Mouse (Mus musculus) ES-Bruce4 (cell line): Measurements from ENCODE around the gene Nosip. TPM values are rescaled to one million over a fixed set of nuclear protein-coding genes. Genes with fewer than 3 reads are reported as not detected.
"Not testable (repeated sequence)": the region's sequence is repeated elsewhere in the genome, so short reads cannot be mapped to it uniquely, and the experiment has no call there.

ENCODE experiments used
- H3K27ac ChIP-seq: 2 replicates; pipeline ENCODE4 v1.5.1; 2012; ENCODE audit warnings: low read length, inconsistent platforms; ENCODE audit not compliant: insufficient read depth
- H3K27me3 ChIP-seq: 2 replicates; pipeline ENCODE4 v1.6.1; 2012; ENCODE audit warnings: mild to moderate bottlenecking, low read length, inconsistent platforms; ENCODE audit not compliant: control insufficient read depth, poor library complexity, insufficient read depth, severe bottlenecking
- H3K36me3 ChIP-seq: 2 replicates; pipeline ENCODE4 v1.6.1; 2012; ENCODE audit warnings: inconsistent platforms, mild to moderate bottlenecking, low read length, moderate library complexity; ENCODE audit not compliant: control insufficient read depth, poor library complexity, insufficient read depth, severe bottlenecking
- H3K4me1 ChIP-seq: one replicate; pipeline ENCODE4 v1.8.1; 2011; ENCODE audit warnings: low read length; ENCODE audit not compliant: control insufficient read depth, insufficient read depth
- H3K4me3 ChIP-seq: 2 replicates; pipeline ENCODE4 v1.5.1; 2011; ENCODE audit warnings: low read depth, mild to moderate bottlenecking, low read length
- H3K9ac ChIP-seq: 2 replicates; pipeline ENCODE4 v1.6.1; 2012; ENCODE audit warnings: low read depth, mild to moderate bottlenecking, inconsistent platforms; ENCODE audit not compliant: poor library complexity, severe bottlenecking
- H3K9me3 ChIP-seq: replicated peaks from 2 replicates; pipeline ENCODE4 v1.6.1; 2012; ENCODE audit warnings: mild to moderate bottlenecking, low read length, inconsistent platforms; ENCODE audit not compliant: control insufficient read depth, poor library complexity, insufficient read depth, severe bottlenecking
- CTCF ChIP-seq: IDR thresholded peaks from one replicate; pipeline ENCODE4 v1.8.1; 2011; ENCODE audit warnings: low read depth, low read length
- EP300 ChIP-seq: IDR thresholded peaks from 2 replicates; pipeline ENCODE4 v1.6.1; 2011; ENCODE audit warnings: low read depth, low read length; ENCODE audit not compliant: insufficient read depth
- POLR2A ChIP-seq: IDR thresholded peaks from one replicate; pipeline ENCODE4 v1.8.1; 2011; ENCODE audit warnings: low read length; ENCODE audit not compliant: insufficient read depth
- polyA plus RNA-seq: library from polyadenylated mRNA; stranded (reverse); fragments of >200 nt; gene quantifications from 2 replicates; pipeline ENCODE4 v1.2.4, GENCODE M21; 2011; ENCODE audit warnings: low read depth; ENCODE audit not compliant: missing spikeins, insufficient read depth, insufficient read length

The Nosip gene
- polyA plus RNA-seq, 1 experiment: 62.4 TPM

GRCm38 (mm10) chr7:45102940-45103585, 40.8 kb downstream of the Nosip start:
- Histone ChIP-seq H3K36me3 (no peaks in the 10 kb centered on the region), H3K4me3 (no peak overlapping the region), H3K9ac (no peak overlapping the region), H3K9me3 (no peaks in the 10 kb centered on the region), H3K27me3 (no peaks in the 10 kb centered on the region), H3K27ac (no peak overlapping the region), H3K4me1 (peaks cover 2% of the 10 kb centered on the region)
- TF ChIP-seq EP300: no peak
- no peak for TF ChIP-seq POLR2A
- TF ChIP-seq CTCF: no peak

DNA sequence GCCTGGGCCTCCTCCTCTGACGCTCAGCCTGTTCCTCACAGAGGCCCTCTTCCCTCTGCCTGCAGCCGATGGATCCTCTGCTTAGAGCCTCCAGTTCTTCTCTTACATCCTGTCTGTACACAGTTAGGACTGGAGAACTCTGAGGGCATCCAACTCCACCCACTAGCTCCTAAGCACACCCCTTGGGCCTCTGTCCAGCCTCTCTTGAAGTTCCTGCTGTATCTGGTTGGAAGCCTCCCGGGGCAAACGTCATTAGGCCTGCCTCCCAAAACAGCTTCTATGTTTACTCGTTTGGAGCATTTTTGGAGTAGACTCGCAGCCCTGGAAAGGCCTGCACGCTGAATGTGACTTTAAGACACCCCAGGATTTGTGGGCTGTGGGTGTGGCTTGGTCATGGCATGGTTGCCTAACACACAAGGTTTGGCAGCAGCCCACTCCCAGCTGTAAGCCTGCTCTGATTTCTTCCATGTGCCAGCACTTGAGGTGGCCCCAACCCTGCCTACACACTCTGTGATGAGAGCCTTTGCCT, 41.5 kb downstream of the Nosip start, which contains the start of gene Fcgrt:
Gene Fcgrt, minus strand, starts transcription at position 200 of the 529 bp plus-strand sequence.
- no peak within 1 kb of the TSS for H3K4me3 ChIP-seq
- no peak within 1 kb of the TSS for H3K9ac ChIP-seq
- H3K27ac ChIP-seq: no peak within 1 kb of the TSS

DNA sequence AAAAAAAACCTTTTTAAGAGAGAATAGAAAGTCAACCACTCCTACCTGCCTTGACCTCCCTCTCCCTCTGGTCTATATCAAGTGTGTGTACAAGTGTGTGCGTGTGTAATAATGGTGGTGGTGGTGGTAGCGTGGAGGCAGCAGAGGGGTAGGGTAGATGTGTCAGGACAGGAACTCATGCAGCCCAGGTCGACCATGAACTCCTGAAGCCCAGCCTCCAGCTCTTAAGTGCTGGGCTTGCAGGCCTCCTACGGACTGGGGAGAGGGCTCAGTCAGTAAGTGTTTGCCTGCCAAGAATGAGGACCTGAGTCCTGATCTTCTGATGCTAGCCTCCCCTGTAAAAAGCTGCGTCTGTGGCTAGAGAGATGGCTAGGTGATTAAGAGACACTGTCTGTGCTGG, 42.7 kb downstream of the Nosip start:
- no peak for TF ChIP-seq CTCF
- no peak for TF ChIP-seq POLR2A
- no peak for TF ChIP-seq EP300
- Histone ChIP-seq H3K27ac (no peak overlapping the region), H3K9ac (no peak overlapping the region), H3K36me3 (no peaks in the 10 kb centered on the region), H3K4me3 (no peak overlapping the region), H3K4me1 (peaks cover 2% of the 10 kb centered on the region), H3K27me3 (no peaks in the 10 kb centered on the region), H3K9me3 (no peaks in the 10 kb centered on the region)

More for the DNA sequence above, 41.5 kb downstream of the Nosip start, which contains the start of gene Fcgrt:
- H3K36me3 ChIP-seq: no peaks in the 10 kb centered on the region
- no peaks in the 10 kb centered on the region for H3K9me3 ChIP-seq
- no peaks in the 10 kb centered on the region for H3K27me3 ChIP-seq
- peaks cover 2% of the 10 kb centered on the region for H3K4me1 ChIP-seq
- TF ChIP-seq CTCF: no peak
- TF ChIP-seq POLR2A: no peak
- no peak for TF ChIP-seq EP300

DNA sequence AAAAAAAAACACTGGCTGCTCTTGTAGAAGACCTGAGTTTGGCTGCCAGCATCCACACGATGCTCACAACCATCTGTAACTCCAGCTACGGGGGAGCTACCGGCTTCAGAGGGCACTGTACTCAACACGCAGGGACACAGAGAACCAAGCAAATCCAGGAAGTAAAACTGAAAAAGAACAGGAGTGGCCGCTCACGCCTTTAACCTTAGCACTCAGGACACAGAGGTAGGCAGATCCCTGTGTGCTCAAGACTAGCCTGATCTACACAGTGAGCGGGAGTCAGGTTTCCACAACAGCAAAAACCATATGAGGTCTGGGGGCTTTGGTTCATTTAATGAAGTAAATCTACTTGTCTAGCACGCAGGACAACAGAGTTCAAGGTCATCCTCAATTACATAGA, 43.3 kb downstream of the Nosip start:
- no peak overlapping the region for H3K9ac ChIP-seq
- H3K4me3 ChIP-seq: no peak overlapping the region
- no peak for TF ChIP-seq POLR2A
- TF ChIP-seq EP300: no peak
- no peak for TF ChIP-seq CTCF

GRCm38 (mm10) chr7:45106441-45106840, 44.2 kb downstream of the Nosip start:
- no peaks in the 10 kb centered on the region for H3K27me3 ChIP-seq
- TF ChIP-seq POLR2A (no peak), EP300 (no peak), CTCF (no peak)
- H3K36me3 ChIP-seq: no peaks in the 10 kb centered on the region
- no peaks in the 10 kb centered on the region for H3K9me3 ChIP-seq
- H3K27ac ChIP-seq: peak overlapping the region; percentile 67
- H3K4me1 ChIP-seq: peaks cover 2% of the 10 kb centered on the region
- H3K9ac ChIP-seq: peak overlapping the region; percentile 4; the same call in 1 of the 2 replicates
- H3K4me3 ChIP-seq: peak overlapping the region; percentile 29

More for the DNA sequence above, 43.3 kb downstream of the Nosip start:
- H3K27me3 ChIP-seq: no peaks in the 10 kb centered on the region
- H3K4me1 ChIP-seq: peaks cover 2% of the 10 kb centered on the region
- no peaks in the 10 kb centered on the region for H3K9me3 ChIP-seq
- no peak overlapping the region for H3K27ac ChIP-seq
- no peaks in the 10 kb centered on the region for H3K36me3 ChIP-seq

- Histone ChIP-seq H3K27me3 (no peaks in the 10 kb centered on the region), H3K4me1 (peaks cover 2% of the 10 kb centered on the region), H3K36me3 (no peaks in the 10 kb centered on the region), H3K9me3 (no peaks in the 10 kb centered on the region), H3K4me3 (peak overlapping the region; percentile 22; the same call in 1 of the 2 replicates), H3K27ac (peak overlapping the region; percentile 67), H3K9ac (0 out of 2 replicates have a peak overlapping the region, but pooled peaks have one; percentile 4)
- no peak for TF ChIP-seq CTCF
- TF ChIP-seq EP300: no peak
- TF ChIP-seq POLR2A: no peak
Measured at GRCm38 (mm10) chr7:45107052-45107645, 44.9 kb downstream of the Nosip start.

DNA sequence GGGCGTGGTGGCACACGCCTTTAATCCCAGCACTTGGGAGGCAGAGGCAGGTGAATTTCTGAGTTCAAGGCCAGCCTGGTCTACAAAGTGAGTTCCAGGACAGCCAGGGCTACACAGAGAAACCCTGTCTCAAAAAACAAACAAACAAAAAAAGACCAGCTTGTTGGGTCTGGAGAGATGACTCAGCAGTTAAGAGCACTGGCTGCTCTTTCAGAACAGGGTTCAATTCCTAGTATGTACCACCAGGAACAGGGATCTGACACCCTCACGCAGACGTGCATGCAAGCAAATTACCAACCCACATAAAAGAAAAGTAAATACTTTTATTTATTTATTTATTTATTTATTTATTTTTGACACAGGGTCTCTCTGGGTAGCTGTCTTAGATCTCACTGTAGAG, 47.9 kb downstream of the Nosip start:
- not testable (repeated sequence) for H3K36me3 ChIP-seq, H3K4me3 ChIP-seq, H3K27me3 ChIP-seq, H3K4me1 ChIP-seq, H3K9ac ChIP-seq, H3K9me3 ChIP-seq
- H3K27ac ChIP-seq: peak overlapping the region; percentile 51; the same call in 1 of the 2 replicates
